In genomic region chr7:143295356-143296000, GRCm38 (mm10) we compare ENCODE assay signal across 8 mouse cellular contexts.
DNase-seq lines count a peak whose midpoint lies in the region; ATAC-seq lines count a peak whose summit lies in the region.

No protein-coding gene starts in this region.

- WGBS in forebrain, embryonic 13.5 days, result 48% methylated on average over 47 of the region's 47 CpGs
- 48% methylated on average over 47 of the region's 47 CpGs for WGBS in intestine, embryonic 14.5 days
- 57% methylated on average over 47 of the region's 47 CpGs for WGBS in midbrain, embryonic 15.5 days
- 47% methylated on average over 47 of the region's 47 CpGs for WGBS in stomach, embryonic 14.5 days

- H3K4me1 ChIP-seq in brown adipose tissue, adult 24 weeks (ENCODE audit: control insufficient read depth, insufficient read depth, insufficient read length, low read length), result no peaks in the 10 kb centered on the region
- peaks cover 16% of the 10 kb centered on the region for H3K4me1 ChIP-seq in forebrain, embryonic 13.5 days
- peaks cover 24% of the 10 kb centered on the region for H3K4me1 ChIP-seq in intestine, embryonic 14.5 days (replicated peaks; ENCODE audit: control insufficient read depth, insufficient read depth, low read length)
- peaks cover 26% of the 10 kb centered on the region for H3K4me1 ChIP-seq in midbrain, embryonic 15.5 days
- H3K4me1 ChIP-seq in stomach, embryonic 14.5 days (ENCODE audit: control insufficient read depth, insufficient read depth, low read length), result peaks cover 20% of the 10 kb centered on the region

- H3K9me3 ChIP-seq in forebrain, embryonic 13.5 days (replicated peaks), result peaks cover 18% of the 10 kb centered on the region; the same call in 1 of the 2 replicates
- peaks cover 10% of the 10 kb centered on the region; the same call in 1 of the 2 replicates for H3K9me3 ChIP-seq in intestine, embryonic 14.5 days (ENCODE audit: control insufficient read depth, low read length)
- H3K9me3 ChIP-seq in midbrain, embryonic 15.5 days, result no peaks in the 10 kb centered on the region
- H3K9me3 ChIP-seq in stomach, embryonic 14.5 days (ENCODE audit: control insufficient read depth, low read depth, low read length), result peaks cover 13% of the 10 kb centered on the region; the same call in 1 of the 2 replicates

- H3K27me3 ChIP-seq in forebrain, embryonic 13.5 days, result peaks cover 14% of the 10 kb centered on the region
- no peaks in the 10 kb centered on the region for H3K27me3 ChIP-seq in intestine, embryonic 14.5 days (replicated peaks; ENCODE audit: control insufficient read depth, insufficient read depth, low read length)
- H3K27me3 ChIP-seq in midbrain, embryonic 15.5 days (replicated peaks), result no peaks in the 10 kb centered on the region
- no peaks in the 10 kb centered on the region for H3K27me3 ChIP-seq in stomach, embryonic 14.5 days (ENCODE audit: control insufficient read depth, insufficient read depth, low read length)

- peak overlapping the region; percentile 64 for H3K4me2 ChIP-seq in forebrain, embryonic 13.5 days
- peak overlapping the region; percentile 57 for H3K4me2 ChIP-seq in intestine, embryonic 14.5 days (ENCODE audit: low read length)
- peak overlapping the region; percentile 49 for H3K4me2 ChIP-seq in midbrain, embryonic 15.5 days
- H3K4me2 ChIP-seq in stomach, embryonic 14.5 days (replicated peaks; ENCODE audit: low read depth, low read length), result peak overlapping the region; percentile 54

- peak overlapping the region; percentile 75 for H3K4me3 ChIP-seq in brown adipose tissue, adult 24 weeks (ENCODE audit: insufficient read depth, low read depth, low read length)
- H3K4me3 ChIP-seq in forebrain, embryonic 13.5 days, result peak overlapping the region; percentile 57
- peak overlapping the region; percentile 62 for H3K4me3 ChIP-seq in intestine, embryonic 14.5 days (ENCODE audit: low read depth, low read length)
- peak overlapping the region; percentile 46 for H3K4me3 ChIP-seq in midbrain, embryonic 15.5 days
- H3K4me3 ChIP-seq in stomach, embryonic 14.5 days (ENCODE audit: low read depth, low read length), result peak overlapping the region; percentile 66

- H3K36me3 ChIP-seq in forebrain, embryonic 13.5 days (ENCODE audit: poor library complexity, severe bottlenecking), result no peaks in the 10 kb centered on the region
- H3K36me3 ChIP-seq in intestine, embryonic 14.5 days (ENCODE audit: control insufficient read depth, insufficient read depth, low read length), result no peaks in the 10 kb centered on the region
- H3K36me3 ChIP-seq in midbrain, embryonic 15.5 days (replicated peaks), result no peaks in the 10 kb centered on the region
- H3K36me3 ChIP-seq in stomach, embryonic 14.5 days (ENCODE audit: control insufficient read depth, insufficient read depth, low read length), result no peaks in the 10 kb centered on the region

- peak overlapping the region; percentile 29 for H3K27ac ChIP-seq in brown adipose tissue, adult 24 weeks (replicated peaks; ENCODE audit: low read depth, low read length)
- peak overlapping the region; percentile 57 for H3K27ac ChIP-seq in forebrain, embryonic 13.5 days
- H3K27ac ChIP-seq in intestine, embryonic 14.5 days (ENCODE audit: low read depth), result peak overlapping the region; percentile 84
- H3K27ac ChIP-seq in midbrain, embryonic 15.5 days, result peak overlapping the region; percentile 80
- H3K27ac ChIP-seq in stomach, embryonic 14.5 days (ENCODE audit: low read length), result peak overlapping the region; percentile 77

- peak; percentile 34 to 36 for DNase-seq in adrenal gland, adult 18-20 months (ENCODE audit: low spot score in 2 of 2)
- no peak for DNase-seq in adrenal gland, postnatal 4 days (ENCODE audit: low spot score in 2 of 2)
- peak; percentile 68 for DNase-seq in intestine, embryonic 14.5 days (ENCODE audit: low spot score)
- peak; percentile 55 for DNase-seq in liver

- ATAC-seq in forebrain, embryonic 13.5 days, result no peak
- no peak for ATAC-seq in intestine, embryonic 14.5 days (replicated peaks; ENCODE audit: low FRiP score, low TSS enrichment, low read depth)
- ATAC-seq in midbrain, embryonic 15.5 days (replicated peaks), result 0 out of 2 replicates have a peak, but pooled peaks have one; percentile 34
- no peak for ATAC-seq in stomach, embryonic 14.5 days (ENCODE audit: insufficient number of reproducible peaks, insufficient read depth, low FRiP score, low read depth)

- peak overlapping the region; percentile 70 for H3K9ac ChIP-seq in forebrain, embryonic 13.5 days
- H3K9ac ChIP-seq in intestine, embryonic 14.5 days (ENCODE audit: low read length), result peak overlapping the region; percentile 68
- H3K9ac ChIP-seq in midbrain, embryonic 15.5 days, result peak overlapping the region; percentile 37
- peak overlapping the region; percentile 71 for H3K9ac ChIP-seq in stomach, embryonic 14.5 days (replicated peaks; ENCODE audit: low read depth, low read length)

Comparison
In these comparisons a context has a peak if more than half of its experiments do, and no peak if none do; other contexts are left out.
1. DNase-seq: peak in adrenal gland, adult 18-20 months (2 of 2), intestine, embryonic 14.5 days (single experiment) and liver (single experiment); none in adrenal gland, postnatal 4 days (0 of 2).
2. H3K27ac ChIP-seq: peak in every context shown above with its lines; median percentile 84 in intestine, embryonic 14.5 days; 80 in midbrain, embryonic 15.5 days; 77 in stomach, embryonic 14.5 days; 57 in forebrain, embryonic 13.5 days; 29 in brown adipose tissue, adult 24 weeks.
3. Peak in every context shown above with its lines, with median percentiles within 50 percentile points of each other: H3K4me3 ChIP-seq, H3K4me2 ChIP-seq and H3K9ac ChIP-seq.